Mouse (Mus musculus) small intestine, adult 2 months (tissue): Measurements from ENCODE around the gene Trp73. TPM values are rescaled to one million over a fixed set of nuclear protein-coding genes. Genes with fewer than 3 reads are reported as not detected.

Source experiments
- H3K27ac ChIP-seq: fragments of 200-500 bp; 2 replicates; pipeline ENCODE4 v1.5.1; 2012; ENCODE audit warnings: low read depth, low read length, control low read depth, inconsistent platforms; ENCODE audit not compliant: insufficient read depth
- H3K27me3 ChIP-seq: fragments of 200-500 bp; 2 replicates; pipeline ENCODE4 v1.6.1; 2012; ENCODE audit warnings: mild to moderate bottlenecking, moderate library complexity, low read length, inconsistent platforms; ENCODE audit not compliant: control insufficient read depth, insufficient read depth
- H3K36me3 ChIP-seq: fragments of 200-500 bp; 2 replicates; pipeline ENCODE4 v1.6.1; 2012; ENCODE audit warnings: mild to moderate bottlenecking, low read length, control low read depth, inconsistent platforms; ENCODE audit not compliant: control insufficient read depth, insufficient read depth
- H3K4me1 ChIP-seq: fragments of 200-500 bp; 2 replicates; pipeline ENCODE4 v1.6.1; 2012; ENCODE audit warnings: low read length, inconsistent platforms, mixed read lengths; ENCODE audit not compliant: control insufficient read depth, insufficient read depth, insufficient read length
- H3K4me3 ChIP-seq: fragments of 200-500 bp; 2 replicates; pipeline ENCODE4 v1.5.1; 2012; ENCODE audit warnings: low read depth, mild to moderate bottlenecking, control low read depth, inconsistent platforms, low read length, moderate library complexity
- CTCF ChIP-seq: fragments of 200-500 bp; IDR thresholded peaks from 2 replicates; pipeline ENCODE4 v1.5.1; 2012; ENCODE audit warnings: low read depth, mild to moderate bottlenecking, control low read depth, inconsistent platforms, low read length, moderate library complexity, mixed read lengths; ENCODE audit not compliant: insufficient replicate concordance, insufficient read length; ENCODE audit errors: extremely low read depth
- POLR2A ChIP-seq: fragments of 200-500 bp; IDR thresholded peaks from 2 replicates; pipeline ENCODE4 v1.6.1; 2012; ENCODE audit warnings: low read depth, mild to moderate bottlenecking, control low read depth, inconsistent platforms, low read length, moderate library complexity
- WGBS: fragments of 180-500 bp; shearing (Covaris S2); methylation state at CpG from one replicate; pipeline ENCODE4 v1.1.7; 2018; 5-methylcytosine and 5-hydroxymethylcytosine counted together
- polyA plus RNA-seq: library from polyadenylated mRNA; depleted of rRNA; stranded (reverse); fragments of >200 nt; gene quantifications from 2 replicates; pipeline ENCODE4 v1.2.3, GENCODE M21; 2012

The Trp73 gene
- polyA plus RNA-seq, 1 experiment, result 0.58 TPM

GRCm38 (mm10) chr4:154022844-154023243, 117.2 kb downstream of the Trp73 start:
- H3K36me3 ChIP-seq, result peaks cover 28% of the 10 kb centered on the region
- 59% methylated on average over 4 of the region's 4 CpGs for WGBS
- no peaks in the 10 kb centered on the region for H3K27me3 ChIP-seq
- H3K4me1 ChIP-seq, result peaks cover 9% of the 10 kb centered on the region
- no peak overlapping the region for H3K4me3 ChIP-seq
- no peak overlapping the region for H3K27ac ChIP-seq
- TF ChIP-seq POLR2A (no peak), CTCF (no peak)

GRCm38 (mm10) chr4:154022407-154022806, 117.6 kb downstream of the Trp73 start:
- Histone ChIP-seq H3K4me1 (peaks cover 9% of the 10 kb centered on the region), H3K4me3 (no peak overlapping the region), H3K36me3 (peaks cover 31% of the 10 kb centered on the region), H3K27ac (no peak overlapping the region), H3K27me3 (no peaks in the 10 kb centered on the region)
- WGBS, result 64% methylated on average over 4 of the region's 4 CpGs
- TF ChIP-seq CTCF (no peak), POLR2A (no peak)

GRCm38 (mm10) chr4:154021432-154021831, 118.6 kb downstream of the Trp73 start:
- 85% methylated on average over 9 of the region's 9 CpGs for WGBS
- H3K27me3 ChIP-seq, result no peaks in the 10 kb centered on the region

GRCm38 (mm10) chr4:154019571-154019970, 120.4 kb downstream of the Trp73 start:
- TF ChIP-seq POLR2A, result no peak
- peak; percentile 67; the same call in 1 of the 2 replicates for TF ChIP-seq CTCF
- peaks cover 52% of the 10 kb centered on the region for H3K36me3 ChIP-seq
- H3K27ac ChIP-seq, result no peak overlapping the region

More at GRCm38 (mm10) chr4:154021432-154021831, 118.6 kb downstream of the Trp73 start:
- Histone ChIP-seq H3K4me3 (no peak overlapping the region), H3K4me1 (peaks cover 8% of the 10 kb centered on the region), H3K27ac (no peak overlapping the region), H3K36me3 (peaks cover 41% of the 10 kb centered on the region)
- TF ChIP-seq CTCF (no peak), POLR2A (no peak)

GRCm38 (mm10) chr4:154015476-154015875, 124.5 kb downstream of the Trp73 start:
- no peak overlapping the region for H3K27ac ChIP-seq
- peaks cover 13% of the 10 kb centered on the region for H3K4me1 ChIP-seq
- H3K27me3 ChIP-seq, result no peaks in the 10 kb centered on the region
- 86% methylated on average over 11 of the region's 11 CpGs for WGBS
- peaks cover 44% of the 10 kb centered on the region for H3K36me3 ChIP-seq
- no peak overlapping the region for H3K4me3 ChIP-seq
- TF ChIP-seq POLR2A, result no peak
- TF ChIP-seq CTCF, result no peak

More at GRCm38 (mm10) chr4:154019571-154019970, 120.4 kb downstream of the Trp73 start:
- Histone ChIP-seq H3K27me3 (no peaks in the 10 kb centered on the region), H3K4me1 (no peaks in the 10 kb centered on the region), H3K4me3 (no peak overlapping the region)
- 57% methylated on average over 7 of the region's 7 CpGs for WGBS

- no peak overlapping the region for H3K27ac ChIP-seq
- peaks cover 21% of the 10 kb centered on the region for H3K36me3 ChIP-seq
These were observed 127.7 kb downstream of the Trp73 start for GRCm38 (mm10) chr4:154012132-154012882.

GRCm38 (mm10) chr4:154011646-154012089, 128.3 kb downstream of the Trp73 start, which contains the start of gene Lrrc47:
Gene Lrrc47, plus strand, starts transcription at chr4:154011731.
- under 1% methylated on average over 58 of the region's 59 CpGs for WGBS
- H3K4me1 ChIP-seq, result peaks cover 13% of the 10 kb centered on the region
- peak within 1 kb of the TSS; percentile 95 for H3K4me3 ChIP-seq
- no peak for TF ChIP-seq CTCF
- TF ChIP-seq POLR2A, result peak; percentile 49; the same call in 1 of the 2 replicates
- H3K36me3 ChIP-seq, result peaks cover 20% of the 10 kb centered on the region
- H3K27me3 ChIP-seq, result no peaks in the 10 kb centered on the region
- H3K27ac ChIP-seq, result no peak within 1 kb of the TSS

More at GRCm38 (mm10) chr4:154012132-154012882, 127.7 kb downstream of the Trp73 start:
- Histone ChIP-seq H3K4me1 (peaks cover 13% of the 10 kb centered on the region), H3K4me3 (peak overlapping the region; percentile 95), H3K27me3 (no peaks in the 10 kb centered on the region)
- TF ChIP-seq POLR2A (no peak), CTCF (no peak)
- 1% methylated on average over 55 of the region's 55 CpGs for WGBS
